Mouse (Mus musculus): ENCODE measurements around the gene Lurap1. TPM values are rescaled to one million over a fixed set of nuclear protein-coding genes. Genes with fewer than 3 reads are reported as not detected.

Lurap1 gene
- 1 to 10 TPM; 5.6 to 5.8 TPM for total RNA-seq (2021)
- long read RNA-seq, experiment 1, full-length matches to known transcripts, result 1 of 3 reads
- long read RNA-seq, experiment 1, partial matches to known transcripts, result 0 of 3 reads
- long read RNA-seq, experiment 1, other reads (novel, unspliced or antisense), result 2 of 3 reads
- long read RNA-seq, experiment 2, full-length matches to known transcripts, result 2 of 3 reads
- long read RNA-seq, experiment 2, partial matches to known transcripts, result 0 of 3 reads
- long read RNA-seq, experiment 2, other reads (novel, unspliced or antisense), result 1 of 3 reads

- no peak for DNase-seq (ENCODE audit: low spot score)
Observed at GRCm38 (mm10) chr4:116151238-116151637, at the start of gene Lurap1. Gene Lurap1, minus strand, starts transcription at chr4:116151338.

DNA sequence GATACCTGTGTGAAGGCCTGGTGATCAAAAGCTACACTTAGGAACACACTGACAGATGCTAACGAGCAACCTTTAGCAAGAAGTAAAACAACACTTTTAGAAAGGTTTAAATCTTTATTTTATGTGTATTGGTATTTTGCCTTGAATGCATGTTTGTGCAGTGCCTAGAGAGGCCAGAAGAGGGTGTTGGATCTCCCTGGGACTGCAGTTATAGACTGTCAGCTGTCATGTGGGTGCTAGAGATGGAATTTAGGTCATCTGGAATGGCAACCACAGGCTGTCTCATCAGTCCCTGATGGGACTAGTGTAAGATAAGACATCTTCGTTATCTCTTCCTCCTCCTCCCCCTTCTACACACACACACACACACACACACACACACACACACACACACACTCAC lies 47.3 kb upstream of the Lurap1 start:
- DNase-seq (ENCODE audit: low spot score), result no peak

DNA sequence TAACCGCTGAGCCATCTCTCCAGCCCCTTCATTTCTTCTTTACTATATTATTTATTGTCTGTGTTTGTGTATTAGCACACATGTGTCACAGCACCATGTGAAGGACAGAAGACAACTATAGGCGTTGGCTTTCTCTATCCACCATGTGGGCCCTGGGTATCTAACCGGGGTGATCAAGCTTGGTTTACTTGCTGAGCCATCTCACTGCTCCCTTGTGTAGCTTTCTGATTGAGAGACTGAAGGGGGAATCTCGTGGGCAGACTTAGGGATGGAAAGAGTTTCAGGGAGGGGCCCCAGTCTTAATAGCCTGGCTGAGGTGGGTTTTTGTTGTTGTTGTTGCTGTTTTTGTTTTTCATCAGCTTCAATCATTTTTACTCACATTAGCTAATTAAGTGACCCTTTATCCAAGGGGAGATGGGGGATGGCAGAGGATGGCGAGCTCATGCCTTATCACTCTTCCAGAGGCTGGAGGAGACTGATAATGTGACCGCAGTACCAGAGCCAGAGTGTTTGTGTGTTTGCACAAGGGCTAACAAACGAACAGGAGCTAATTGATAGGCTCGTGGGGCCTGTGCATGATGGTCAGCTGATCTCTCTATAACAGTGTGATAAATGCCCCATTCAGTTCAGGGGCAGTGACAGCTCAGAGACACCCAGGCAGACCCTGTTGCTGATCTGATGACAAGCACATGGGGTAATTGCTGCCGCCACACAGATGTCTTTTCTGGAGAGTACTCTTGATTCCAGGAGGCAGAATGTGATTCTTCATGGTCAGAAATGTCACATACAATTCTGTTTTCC lies 42.6 kb upstream of the Lurap1 start:
- DNase-seq (ENCODE audit: low spot score), result no peak

DNA sequence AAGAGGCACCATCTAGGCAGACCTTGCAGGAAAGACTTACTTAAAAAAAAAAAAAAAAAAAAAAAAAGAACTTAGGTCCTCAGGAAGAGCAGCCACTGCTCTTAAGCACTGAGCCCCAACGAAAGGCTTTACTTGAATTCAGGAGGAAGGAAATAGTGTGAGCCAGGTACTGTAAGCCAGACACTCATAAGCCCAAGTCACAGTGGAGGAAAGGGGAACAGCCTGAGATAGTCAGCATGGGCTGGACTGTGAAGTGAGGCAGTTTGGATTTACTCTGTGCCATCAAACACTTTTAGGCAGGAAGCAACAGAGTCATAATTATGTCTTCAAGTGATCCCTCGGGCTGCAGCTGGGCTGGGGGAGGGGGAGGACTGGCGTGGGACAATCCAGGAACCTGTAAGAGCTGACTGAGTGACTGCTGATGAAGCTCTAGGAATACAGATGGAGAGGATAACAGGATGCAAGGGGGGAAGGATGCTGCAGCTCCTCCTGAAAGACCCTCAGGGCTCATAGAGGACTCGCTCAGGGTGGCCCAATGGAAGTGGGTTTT lies 41.2 kb upstream of the Lurap1 start:
- no peak for DNase-seq (ENCODE audit: low spot score)

DNA sequence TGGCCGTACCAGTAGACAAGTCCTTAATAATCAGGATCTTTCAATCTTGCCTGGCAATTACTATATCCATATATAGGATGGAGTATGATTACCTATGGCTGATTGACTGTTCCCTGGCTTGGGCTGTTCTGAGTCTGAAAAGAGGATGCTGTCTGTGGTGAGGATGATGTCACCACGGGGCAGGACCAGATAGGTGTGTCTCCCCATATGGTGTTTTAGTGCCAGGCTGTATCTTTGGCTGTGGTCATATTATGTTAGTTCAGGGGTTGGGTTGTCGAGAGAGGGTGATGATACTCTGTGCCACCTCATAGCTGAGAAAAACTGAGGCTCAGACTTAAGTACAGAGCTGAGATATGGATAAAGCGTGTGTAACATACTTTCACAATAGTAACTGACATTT lies 33.9 kb upstream of the Lurap1 start:
- DNase-seq (ENCODE audit: low spot score), result no peak

- DNase-seq (ENCODE audit: low spot score), result peak; percentile 39
Observed at GRCm38 (mm10) chr4:116182745-116183144, 31.6 kb upstream of the Lurap1 start.

GRCm38 (mm10) chr4:116182079-116182478 lies 30.9 kb upstream of the Lurap1 start:
- no peak for DNase-seq (ENCODE audit: low spot score)

- peak; percentile 63 for DNase-seq (ENCODE audit: low spot score)
Observed at GRCm38 (mm10) chr4:116177140-116177539, 26.0 kb upstream of the Lurap1 start.

DNA sequence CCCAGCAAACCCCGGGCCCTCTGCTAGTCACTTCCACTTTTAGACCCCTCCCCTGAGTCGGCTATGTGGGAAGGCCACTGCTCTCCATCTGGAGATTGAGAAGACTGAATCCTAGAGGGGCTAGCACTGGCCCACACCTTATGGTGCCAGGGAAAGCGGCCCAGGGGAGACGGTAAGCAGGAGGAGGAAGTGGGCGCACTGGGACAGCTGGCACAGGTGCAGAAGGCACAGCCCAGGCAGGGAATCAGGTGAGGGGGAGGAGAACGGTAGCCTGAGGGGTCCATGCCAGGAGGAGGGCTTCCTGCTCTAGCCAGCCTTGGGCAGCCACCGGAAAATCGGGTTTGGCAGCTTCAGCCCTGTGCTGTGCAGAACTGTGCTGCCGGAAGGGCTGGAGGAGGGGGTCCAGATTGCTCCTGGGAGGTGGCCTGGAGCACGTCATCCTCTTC lies 25.4 kb upstream of the Lurap1 start:
- peak; percentile 21 for DNase-seq (ENCODE audit: low spot score)

- no peak for DNase-seq (ENCODE audit: low spot score)
Observed at GRCm38 (mm10) chr4:116175711-116176542, 24.8 kb upstream of the Lurap1 start.

- DNase-seq (ENCODE audit: low spot score), result no peak
Observed at GRCm38 (mm10) chr4:116175136-116175535, 24.0 kb upstream of the Lurap1 start.

GRCm38 (mm10) chr4:116174466-116175116 lies 23.5 kb upstream of the Lurap1 start:
- DNase-seq (ENCODE audit: low spot score), result no peak

GRCm38 (mm10) chr4:116173752-116174151 lies 22.6 kb upstream of the Lurap1 start:
- no peak for DNase-seq (ENCODE audit: low spot score)

- DNase-seq (ENCODE audit: low spot score), result no peak
Observed at GRCm38 (mm10) chr4:116173072-116173471, 21.9 kb upstream of the Lurap1 start, which contains the start of the genes 1700042G07Rik and Gm49337. Gene 1700042G07Rik, plus strand, starts transcription at chr4:116173372. Gene Gm49337, plus strand, starts transcription at chr4:116173384.

DNA sequence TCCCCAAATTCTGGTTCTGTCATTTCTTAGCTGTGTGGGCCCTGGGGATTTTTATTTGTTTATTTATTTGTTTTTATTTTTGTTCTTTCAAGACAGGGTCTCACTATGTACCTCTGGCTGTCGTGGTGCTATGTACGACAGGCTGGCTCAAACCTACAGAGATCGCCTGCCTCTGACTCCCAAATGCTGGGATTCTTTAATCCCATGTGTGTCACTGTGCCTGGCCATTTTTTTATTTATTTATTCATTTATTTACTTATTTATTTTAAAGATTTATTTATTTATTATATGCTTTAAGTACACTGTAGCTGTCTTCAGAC lies 18.2 kb upstream of the Lurap1 start:
- no peak for DNase-seq (ENCODE audit: low spot score)

DNA sequence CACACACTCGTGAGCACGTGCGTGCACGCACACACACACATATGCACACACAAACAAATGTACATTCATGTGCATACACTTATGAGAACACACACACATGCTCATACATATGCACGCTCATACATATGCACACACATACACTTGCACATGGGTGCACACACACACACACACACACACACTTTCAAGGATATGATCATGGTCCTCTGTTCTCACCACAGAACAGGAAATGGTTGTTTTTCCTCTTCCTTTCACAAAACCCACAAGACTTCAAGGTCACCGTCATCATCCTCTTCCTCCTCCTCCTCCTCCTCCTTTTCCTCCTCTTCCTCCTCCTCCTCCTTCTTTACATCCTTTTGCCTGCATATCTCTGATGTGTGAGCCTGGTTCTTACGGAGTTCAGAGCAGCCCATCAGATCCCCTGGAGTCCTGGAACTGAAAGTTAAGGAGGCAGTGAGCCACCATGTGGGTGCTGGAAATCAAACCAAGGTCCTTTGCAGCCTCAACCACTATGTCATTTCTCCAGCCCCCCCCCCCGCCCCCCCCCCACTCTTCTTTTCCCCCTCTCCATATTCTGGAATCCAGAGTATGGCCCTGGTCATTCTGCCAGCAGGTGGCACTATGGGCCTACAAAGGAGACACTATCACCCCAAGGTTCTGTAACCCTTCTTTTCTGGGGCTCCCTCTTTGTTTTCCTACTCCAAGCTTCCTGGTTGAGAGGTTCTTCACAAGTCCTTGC lies 17.6 kb upstream of the Lurap1 start:
- DNase-seq (ENCODE audit: low spot score), result peak; percentile 77

DNA sequence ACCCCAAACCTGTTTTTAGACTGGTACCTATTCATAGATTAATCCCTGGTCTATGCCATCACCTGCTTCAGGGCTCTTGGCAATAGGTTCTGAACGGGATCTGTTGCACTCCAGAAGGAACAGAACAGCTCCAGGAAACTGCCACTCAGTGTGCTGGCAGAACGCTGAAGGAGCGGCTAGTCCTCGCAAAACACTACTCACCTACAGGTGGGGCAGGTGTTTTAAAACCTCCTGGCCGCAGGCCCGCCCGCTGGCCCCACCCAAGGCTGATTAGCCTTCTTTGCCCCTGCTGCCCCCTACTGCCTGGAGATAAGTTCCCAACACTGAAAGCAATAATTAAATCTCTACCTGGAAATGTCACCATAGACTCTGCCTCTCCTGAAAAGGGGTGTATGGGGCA lies 16.3 kb upstream of the Lurap1 start, which contains the start of gene Tspan1:
Tspan1 (minus strand) TSS at position 198 of the 400 bp plus-strand sequence.
- no peak for DNase-seq (ENCODE audit: low spot score)

DNA sequence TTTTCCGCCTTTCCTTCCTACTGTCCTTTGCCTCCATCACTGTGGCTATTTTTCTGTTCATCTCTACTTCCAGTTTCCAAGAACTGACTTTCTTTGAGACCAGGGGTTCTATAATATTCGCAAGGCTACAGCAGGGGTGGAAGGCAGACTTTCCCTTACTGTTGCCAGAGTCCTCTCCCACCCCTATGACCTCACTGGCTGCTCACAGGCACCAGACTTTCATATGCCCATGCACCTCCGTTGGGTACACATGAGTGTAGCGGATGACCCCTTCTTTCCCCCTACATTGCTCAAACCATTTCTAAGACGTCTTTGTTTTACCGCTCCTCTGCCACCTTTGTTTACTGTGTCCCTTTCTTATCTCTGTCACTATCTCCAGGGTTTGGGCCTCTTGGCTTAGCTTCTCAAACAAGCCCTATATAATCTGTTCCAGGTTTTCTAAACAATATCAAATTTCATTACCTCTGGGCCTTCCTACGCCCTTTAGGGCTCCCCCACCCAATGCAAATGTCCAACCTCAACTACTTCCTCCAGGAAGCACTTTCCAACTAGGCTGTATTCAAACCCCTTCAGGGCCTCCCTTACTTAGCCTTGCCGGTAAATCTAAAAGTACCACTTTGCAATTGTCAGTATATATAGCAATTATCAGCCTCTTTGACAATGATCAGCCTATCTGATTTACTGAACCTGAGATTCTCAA lies 14.7 kb upstream of the Lurap1 start:
- DNase-seq (ENCODE audit: low spot score), result no peak

GRCm38 (mm10) chr4:116164759-116165554 lies 13.8 kb upstream of the Lurap1 start:
- DNase-seq (ENCODE audit: low spot score), result no peak

Data from gastrocnemius, adult 18-20 months (tissue).